Mouse (Mus musculus) megakaryocyte, adult 5-6 weeks (primary cell): ENCODE measurements around the gene Luzp2. TPM values are rescaled to one million over a fixed set of nuclear protein-coding genes. Genes with fewer than 3 reads are reported as not detected.

Source experiments
- ATAC-seq: 2 replicates; pipeline ENCODE4 v1.8.0; 2016; ENCODE audit warnings: mild to moderate bottlenecking, inconsistent platforms; ENCODE audit not compliant: poor library complexity, severe bottlenecking
- total RNA-seq, 2 experiments: library from RNA; stranded (forward) in 1 of 2; stranded (reverse) in 1 of 2; fragments of 153-499, 151-499 nt in 1 of 2; fragments of 221-1000, 200-1000 nt in 1 of 2; gene quantifications; 2 replicates each; pipeline versions ENCODE4 v1.2.3 to v1.2.4; 2015 to 2017

The Luzp2 gene
- not detected in 2 replicates for total RNA-seq (2015)
- total RNA-seq (2017), result 0.07 TPM in 1 of 2 replicates, not detected in the other

DNA sequence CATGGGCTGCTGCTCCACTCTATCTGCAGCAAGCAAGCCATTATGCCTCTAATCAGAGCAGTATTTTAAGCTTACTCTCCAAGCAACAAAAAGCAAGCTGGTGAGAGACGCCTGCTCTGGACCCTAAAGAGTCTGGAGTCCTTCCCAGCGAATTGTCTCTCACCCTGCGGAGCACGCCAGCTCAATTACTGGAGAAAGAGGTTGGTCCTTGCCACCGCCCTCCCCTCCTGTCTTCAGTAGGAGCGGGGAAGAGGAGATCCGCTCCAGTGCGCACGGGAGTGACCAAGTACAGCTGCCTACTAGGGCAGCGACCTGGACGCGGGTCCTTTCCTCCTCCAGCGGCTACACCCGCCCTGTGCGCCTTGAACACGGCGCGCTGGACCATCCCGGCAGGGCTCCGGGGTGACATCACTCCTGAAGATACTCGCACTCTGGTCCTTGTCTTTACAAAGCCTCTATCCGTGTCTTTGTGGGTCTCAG lies at the start of gene Luzp2:
Gene Luzp2, plus strand, starts transcription at position 127 of the 480 bp plus-strand sequence.
- no peak for ATAC-seq

- no peak for ATAC-seq
Observed at GRCm38 (mm10) chr7:54787456-54787855, 47.8 kb upstream of the Luzp2 start.

GRCm38 (mm10) chr7:54818606-54819005 lies 16.7 kb upstream of the Luzp2 start:
- ATAC-seq, result no peak

- ATAC-seq, result no peak
Observed at GRCm38 (mm10) chr7:54828751-54829150, 6.5 kb upstream of the Luzp2 start.

DNA sequence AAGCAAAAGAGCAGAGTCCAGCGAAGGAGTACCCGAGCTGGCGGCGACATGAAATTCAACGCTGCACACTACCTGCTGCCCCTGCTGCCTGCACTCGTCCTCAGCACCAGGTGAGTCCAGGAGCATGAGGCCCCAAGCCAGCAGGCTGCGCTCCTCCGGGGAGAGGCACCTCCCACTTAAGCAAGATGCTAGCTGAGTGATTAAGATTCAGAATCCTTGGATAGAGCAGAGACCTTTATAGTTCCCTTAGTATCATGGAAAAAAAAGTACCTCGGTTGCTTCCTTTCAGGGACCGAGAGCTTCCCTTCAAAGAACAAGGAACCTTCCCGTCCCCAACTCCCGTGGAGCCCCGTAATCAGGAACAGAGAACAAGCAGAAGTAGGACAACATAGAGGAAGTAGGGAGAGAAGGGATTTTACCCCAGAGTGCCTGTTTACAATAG lies 634 bp downstream of the Luzp2 start:
- no peak for ATAC-seq

DNA sequence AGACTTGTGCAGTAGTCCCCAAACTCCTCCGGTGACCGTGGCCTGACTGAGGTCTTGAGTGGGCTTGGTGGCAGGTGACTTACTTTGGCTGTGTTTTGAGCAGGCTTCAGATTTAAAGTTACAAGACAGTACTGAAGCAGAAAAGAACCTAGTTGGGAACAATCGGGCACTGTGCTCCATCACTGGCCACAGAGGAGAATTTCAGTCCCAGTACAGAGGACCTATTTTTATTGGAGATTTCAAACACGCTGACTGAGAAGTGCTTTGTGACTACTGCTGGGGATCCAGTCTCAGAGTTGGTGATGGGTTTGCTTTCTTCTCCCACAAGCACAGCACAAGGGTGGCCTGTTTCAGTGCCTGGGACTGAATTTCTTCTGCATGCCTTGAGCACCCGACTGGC lies 1.1 kb downstream of the Luzp2 start:
- no peak for ATAC-seq

DNA sequence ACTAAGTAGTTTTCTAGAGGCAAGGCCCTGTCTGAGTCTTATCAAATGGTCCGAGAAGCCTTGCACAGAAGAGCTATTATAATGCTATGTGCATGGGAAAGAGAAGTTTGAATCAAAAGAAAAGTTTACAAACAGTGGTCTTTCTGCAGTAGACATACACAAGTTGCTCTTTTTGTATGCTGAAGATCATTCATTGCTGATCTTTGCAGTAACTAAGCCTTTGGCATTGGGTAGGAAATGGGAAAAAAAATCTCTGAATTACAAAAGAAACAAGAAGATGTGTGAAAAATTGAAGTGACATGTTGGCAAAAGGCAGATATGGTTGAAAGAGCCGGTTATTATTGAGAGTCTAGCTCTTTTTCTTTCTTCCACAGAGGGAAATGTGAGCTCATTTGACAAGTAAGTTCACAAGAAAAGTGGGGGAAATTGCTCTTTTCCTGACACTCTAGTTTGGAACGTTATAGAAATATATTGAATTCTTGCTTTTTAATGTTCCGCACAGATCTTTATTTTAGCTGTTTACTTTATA lies 7.6 kb downstream of the Luzp2 start:
- no peak for ATAC-seq

- ATAC-seq, result no peak
Observed at GRCm38 (mm10) chr7:54845875-54846691, 10.8 kb downstream of the Luzp2 start.

- ATAC-seq, result no peak
Observed at GRCm38 (mm10) chr7:54846692-54847020, 11.4 kb downstream of the Luzp2 start.

- no peak for ATAC-seq
Observed at GRCm38 (mm10) chr7:54852860-54853259, 17.6 kb downstream of the Luzp2 start.

- ATAC-seq, result peak; percentile 66
Observed at GRCm38 (mm10) chr7:54861230-54861856, 26.0 kb downstream of the Luzp2 start.

- ATAC-seq, result 0 out of 2 replicates have a peak, but pooled peaks have one; percentile 12
Observed at GRCm38 (mm10) chr7:54878928-54879644, 43.8 kb downstream of the Luzp2 start.

DNA sequence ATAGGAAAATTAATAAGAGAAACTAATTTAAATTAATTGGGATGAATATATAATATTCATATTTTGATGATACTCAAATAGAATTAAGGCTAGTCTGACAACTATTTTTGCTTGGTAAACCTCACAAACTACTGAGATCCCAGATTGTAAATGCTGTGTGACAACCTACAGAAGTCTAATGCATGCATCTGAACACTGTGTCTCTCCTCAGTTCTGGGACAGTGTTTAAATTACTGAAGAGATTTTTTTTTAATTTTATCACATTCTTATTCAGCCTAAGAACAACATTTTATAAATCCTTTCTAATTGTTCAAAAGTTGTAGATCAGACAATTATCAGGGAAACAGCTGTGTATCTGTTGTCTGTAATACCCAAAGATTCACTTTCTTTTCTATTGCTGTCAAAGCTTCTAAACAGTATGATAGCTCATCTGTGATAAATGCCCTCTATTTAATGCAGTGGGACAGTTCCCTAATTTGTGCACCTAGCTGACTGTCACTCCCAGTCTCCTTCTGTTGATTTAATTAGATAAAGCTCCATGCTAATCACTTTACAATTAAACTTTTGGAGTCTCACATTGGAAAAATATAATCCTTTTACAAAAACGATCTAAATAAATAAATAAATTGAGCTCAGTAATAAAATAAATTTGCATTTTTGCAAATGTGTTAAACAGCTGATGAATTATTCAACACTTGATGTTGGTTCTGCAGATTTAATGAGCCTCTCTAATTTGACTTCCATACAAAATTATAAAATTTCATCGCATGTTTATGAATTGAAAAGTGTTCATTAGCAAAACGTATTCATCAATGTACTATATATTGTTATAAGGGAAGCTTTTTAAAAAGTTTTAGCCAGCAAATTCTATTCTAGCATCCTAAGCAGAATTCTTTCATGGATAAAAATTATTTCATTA lies 58.7 kb downstream of the Luzp2 start:
- no peak for ATAC-seq

- ATAC-seq, result no peak
Observed at GRCm38 (mm10) chr7:54898589-54898988, 63.3 kb downstream of the Luzp2 start.

DNA sequence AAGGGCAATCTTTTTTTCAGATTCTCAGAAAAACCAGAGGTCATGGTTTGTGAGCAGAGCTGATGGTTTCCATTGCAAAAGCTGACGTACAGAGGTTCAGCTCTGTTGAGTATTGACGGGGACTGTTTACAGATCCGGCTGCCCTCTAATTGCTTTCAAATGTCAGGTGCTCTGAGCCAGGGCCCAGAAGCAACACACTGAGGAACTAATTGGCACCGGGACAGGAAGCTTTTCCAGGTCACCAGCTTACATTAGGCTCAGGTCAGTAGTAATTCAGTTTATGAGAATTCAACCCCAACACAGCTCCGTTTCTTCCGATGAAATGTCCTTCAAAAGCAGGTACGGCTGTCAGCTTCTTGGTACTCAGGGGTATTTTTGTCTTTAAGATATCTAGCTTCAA lies 74.7 kb downstream of the Luzp2 start:
- no peak for ATAC-seq

DNA sequence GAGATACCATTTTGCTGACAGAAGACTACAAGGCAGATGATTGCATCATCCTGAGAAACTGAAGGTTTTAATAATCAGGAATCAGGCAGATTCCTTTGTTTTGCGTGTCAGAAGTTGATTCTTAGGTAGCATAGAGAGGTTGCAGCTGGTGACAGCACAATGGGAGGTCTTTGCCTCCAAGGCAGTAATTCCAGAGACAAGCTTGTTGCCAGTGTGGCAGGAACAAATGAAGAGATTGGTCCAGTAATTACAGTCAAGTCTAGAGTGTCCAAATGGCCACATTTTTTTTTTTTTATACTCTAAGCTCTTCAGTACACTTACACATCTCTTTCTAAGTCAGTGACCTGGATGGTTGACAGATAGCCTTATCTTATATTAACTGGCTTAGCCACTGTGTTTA lies 78.7 kb downstream of the Luzp2 start:
- no peak for ATAC-seq

- no peak for ATAC-seq
Observed at GRCm38 (mm10) chr7:54921991-54922390, 86.7 kb downstream of the Luzp2 start.

DNA sequence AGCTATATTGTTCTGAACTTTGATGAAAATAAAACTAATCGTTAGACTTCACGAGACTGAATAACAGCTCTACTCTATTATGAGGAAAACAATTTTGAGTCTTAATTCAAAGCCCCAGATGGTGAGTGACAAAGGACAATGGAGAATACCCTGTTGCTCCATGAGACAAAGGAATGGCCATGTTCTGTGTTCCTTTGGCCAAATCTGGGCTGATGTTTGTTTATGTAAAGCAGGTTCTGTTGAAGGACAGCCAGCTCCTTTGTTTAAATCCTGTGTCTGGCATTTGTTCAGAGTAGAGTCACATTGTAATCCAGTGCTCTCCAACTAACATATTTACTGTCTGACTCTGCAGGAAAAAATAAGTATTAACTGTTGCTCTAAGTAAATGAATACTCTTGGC lies 121.5 kb downstream of the Luzp2 start:
- ATAC-seq, result no peak

DNA sequence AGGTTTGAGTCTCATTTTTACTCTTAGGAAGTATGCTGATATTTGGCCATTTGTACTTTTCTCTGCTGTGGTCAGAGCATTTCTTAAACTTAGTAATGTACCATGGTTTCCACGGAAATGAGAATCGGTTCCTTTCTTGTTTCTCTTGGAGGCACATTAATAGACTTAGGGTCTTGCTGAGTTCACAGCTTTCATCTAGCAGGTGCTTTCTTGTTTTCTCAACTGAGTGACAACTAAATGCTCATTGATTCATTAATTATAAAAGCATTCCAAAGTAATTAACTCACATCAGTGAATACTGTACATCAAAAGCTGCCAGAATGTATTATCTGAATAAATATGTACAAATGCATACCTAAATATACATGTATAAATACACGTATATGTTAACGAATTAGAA lies 127.4 kb downstream of the Luzp2 start:
- ATAC-seq, result no peak

DNA sequence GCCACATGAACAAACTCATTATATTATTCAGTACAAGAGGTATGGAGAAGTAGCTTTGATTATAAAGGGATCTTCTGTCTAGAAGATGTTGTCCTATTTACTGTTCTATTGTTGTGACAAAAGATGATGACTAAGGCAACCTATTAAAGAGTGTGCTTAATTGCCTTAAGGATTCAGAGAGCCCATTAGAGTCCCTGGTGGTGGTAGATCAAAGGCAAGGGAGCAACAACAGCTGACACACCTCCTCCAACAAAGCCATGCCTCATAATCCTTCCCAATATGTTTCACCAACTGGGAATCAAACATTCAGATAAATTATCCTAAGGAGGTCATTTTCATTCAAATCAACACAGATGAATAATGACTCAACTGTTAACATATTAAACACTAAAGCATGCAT lies 142.1 kb downstream of the Luzp2 start:
- no peak for ATAC-seq
